ENCODE assay signal across 8 mouse cellular contexts in genomic region chr1:106154590-106154989, GRCm38 (mm10).
"Had no signal": no experiment of that assay in that cellular context is flagged by ENCODE, and none has a peak within 500 bp of the region (broad histone marks: within the 10 kb centered on the region; RNA-seq: fewer than 3 reads in every experiment).

No protein-coding gene starts in this region.

- H3K27me3 ChIP-seq: liver, embryonic 13.5 days; midbrain, embryonic 13.5 days; neural tube, embryonic 13.5 days had no signal

- H3K36me3 ChIP-seq: liver, embryonic 13.5 days; midbrain, embryonic 13.5 days; neural tube, embryonic 13.5 days had no signal

- H3K9me3 ChIP-seq: liver, embryonic 13.5 days; midbrain, embryonic 13.5 days; neural tube, embryonic 13.5 days had no signal

- H3K4me2 ChIP-seq: liver, embryonic 13.5 days; midbrain, embryonic 13.5 days; neural tube, embryonic 13.5 days had no signal

- H3K27ac ChIP-seq: kidney, postnatal 0 days; liver, embryonic 13.5 days; midbrain, embryonic 13.5 days; neural tube, embryonic 13.5 days had no signal

- H3K4me3 ChIP-seq: liver, embryonic 13.5 days; midbrain, embryonic 13.5 days; myocyte; neural tube, embryonic 13.5 days had no signal

- H3K4me1 ChIP-seq: liver, embryonic 13.5 days; midbrain, embryonic 13.5 days; neural tube, embryonic 13.5 days had no signal

- DNase-seq: liver, embryonic 13.5 days; thymus, adult 18-20 months; thymus, postnatal 14 days; thymus, postnatal 4 days had no signal

- H3K9ac ChIP-seq: liver, embryonic 13.5 days; midbrain, embryonic 13.5 days; neural tube, embryonic 13.5 days had no signal
